Mouse (Mus musculus) lung, embryonic 14.5 days (tissue): ENCODE data around the gene Slc12a3. TPM values are rescaled to one million over a fixed set of nuclear protein-coding genes. Genes with fewer than 3 reads are reported as not detected.

Source experiments
- ATAC-seq: fragments of 200-750 bp; cut with Nextera tagmentation; 2 replicates; pipeline ENCODE4 v1.8.0; 2017; ENCODE audit warnings: mild to moderate bottlenecking, moderate TSS enrichment, moderate library complexity; ENCODE audit not compliant: insufficient read depth
- DNase-seq: peaks from one replicate; pipeline ENCODE4 v3.0.0-alpha.2; 2015
- H3K27ac ChIP-seq: fragments of 300-500 bp; sonication (generic); 2 replicates; pipeline ENCODE4 v1.5.1; 2014; ENCODE audit warnings: low read depth, mild to moderate bottlenecking, moderate library complexity
- H3K27me3 ChIP-seq: fragments of 300-500 bp; sonication (generic); 2 replicates; pipeline ENCODE4 v1.6.1; 2014; ENCODE audit warnings: low read length, control low read depth; ENCODE audit not compliant: insufficient read depth
- H3K36me3 ChIP-seq: fragments of 300-500 bp; sonication (generic); 2 replicates; pipeline ENCODE4 v1.6.1; 2014; ENCODE audit warnings: control low read depth; ENCODE audit not compliant: insufficient read depth
- H3K4me1 ChIP-seq: fragments of 300-500 bp; sonication (generic); 2 replicates; pipeline ENCODE4 v1.6.1; 2014; ENCODE audit warnings: antibody characterized with exemption, control low read depth; ENCODE audit not compliant: insufficient read depth
- H3K4me2 ChIP-seq: fragments of 300-500 bp; sonication (generic); 2 replicates; pipeline ENCODE4 v1.6.1; 2014; ENCODE audit warnings: mild to moderate bottlenecking
- H3K4me3 ChIP-seq: fragments of 300-500 bp; sonication (generic); 2 replicates; pipeline ENCODE4 v1.5.1; 2014; ENCODE audit warnings: low read depth, low read length
- H3K9ac ChIP-seq: fragments of 300-500 bp; sonication (generic); 2 replicates; pipeline ENCODE4 v1.6.1; 2014
- H3K9me3 ChIP-seq: fragments of 300-500 bp; sonication (generic); 2 replicates; pipeline ENCODE4 v1.6.1; 2016; ENCODE audit warnings: low read depth, low read length, control low read depth
- CTCF ChIP-seq: IDR thresholded peaks from 2 replicates; pipeline ENCODE4 v1.5.1; 2016; ENCODE audit warnings: antibody characterized with exemption, low read depth
- WGBS: fragments of 180-500 bp; shearing (Covaris S2); extraction: QIAGEN DNeasy Blood & Tissue Kit; methylation state at CpG from one replicate; pipeline ENCODE4 v1.1.7; 2014; 5-methylcytosine and 5-hydroxymethylcytosine counted together
- polyA plus RNA-seq: library from polyadenylated mRNA; unstranded; fragments of >200 nt; fragmentation: Nextera tagmentation; extraction: Ambion mirVana; gene quantifications from 2 replicates; pipeline ENCODE4 v1.2.1, GENCODE M21; 2014

The Slc12a3 gene
- polyA plus RNA-seq, 1 experiment from 2014 or later = not detected

DNA sequence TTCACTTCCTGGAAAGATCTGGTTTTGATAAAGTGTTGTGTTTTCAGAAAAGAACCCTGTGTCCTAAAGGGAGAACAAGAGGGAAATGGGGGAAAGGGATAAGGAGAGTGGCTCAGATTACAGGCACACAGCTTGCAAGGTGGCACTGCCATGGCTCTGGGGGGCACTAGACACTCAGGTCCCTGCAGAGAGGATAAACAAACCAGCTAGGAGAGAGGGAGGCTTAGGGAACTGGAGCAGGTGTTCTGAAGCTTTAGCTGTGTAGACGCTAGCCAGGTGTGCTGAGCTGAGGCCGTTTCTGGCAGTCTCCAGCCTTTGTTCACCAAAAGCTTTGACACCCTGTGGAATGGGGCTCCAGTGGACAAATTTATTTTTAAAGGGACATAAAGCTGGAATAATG, 14.9 kb upstream of the Slc12a3 start:
- H3K4me1 ChIP-seq = no peaks in the 10 kb centered on the region
- WGBS = 60% methylated on average over 2 of the region's 2 CpGs
- H3K9ac ChIP-seq = no peak overlapping the region
- peaks cover 42% of the 10 kb centered on the region for H3K36me3 ChIP-seq
- H3K27ac ChIP-seq = no peak overlapping the region
- H3K4me2 ChIP-seq = no peak overlapping the region
- H3K4me3 ChIP-seq = no peak overlapping the region
- no peak for TF ChIP-seq CTCF
- no peaks in the 10 kb centered on the region for H3K27me3 ChIP-seq
- H3K9me3 ChIP-seq = no peaks in the 10 kb centered on the region
- ATAC-seq (no peak), DNase-seq (no peak)

DNA sequence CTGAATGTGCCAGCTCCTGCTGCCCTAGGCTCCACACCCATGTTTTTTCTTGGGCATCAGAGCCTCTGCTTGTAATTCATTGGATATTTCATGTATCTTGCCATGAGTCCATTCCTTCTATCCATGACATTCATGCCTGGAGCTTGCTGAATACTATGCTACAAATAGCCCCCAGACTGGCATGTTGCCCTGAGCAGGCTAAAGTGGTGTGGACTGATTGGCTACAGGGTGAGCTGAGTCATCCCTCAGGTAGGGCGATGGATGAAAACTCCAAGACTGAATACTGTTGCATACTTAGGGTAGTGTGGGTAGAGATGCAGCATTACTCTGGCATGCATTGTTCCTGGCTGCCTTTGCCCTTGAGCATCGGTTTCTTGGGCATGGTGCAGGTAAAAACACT, 11.8 kb upstream of the Slc12a3 start:
- no peak for DNase-seq
- no peaks in the 10 kb centered on the region for H3K4me1 ChIP-seq
- H3K36me3 ChIP-seq = peaks cover 15% of the 10 kb centered on the region
- no peak overlapping the region for H3K4me2 ChIP-seq
- no peak overlapping the region for H3K27ac ChIP-seq
- no peaks in the 10 kb centered on the region for H3K27me3 ChIP-seq
- H3K4me3 ChIP-seq = no peak overlapping the region
- H3K9me3 ChIP-seq = no peaks in the 10 kb centered on the region
- no peak overlapping the region for H3K9ac ChIP-seq
- 89% methylated on average over 2 of the region's 2 CpGs for WGBS
- TF ChIP-seq CTCF = no peak
- ATAC-seq = no peak

DNA sequence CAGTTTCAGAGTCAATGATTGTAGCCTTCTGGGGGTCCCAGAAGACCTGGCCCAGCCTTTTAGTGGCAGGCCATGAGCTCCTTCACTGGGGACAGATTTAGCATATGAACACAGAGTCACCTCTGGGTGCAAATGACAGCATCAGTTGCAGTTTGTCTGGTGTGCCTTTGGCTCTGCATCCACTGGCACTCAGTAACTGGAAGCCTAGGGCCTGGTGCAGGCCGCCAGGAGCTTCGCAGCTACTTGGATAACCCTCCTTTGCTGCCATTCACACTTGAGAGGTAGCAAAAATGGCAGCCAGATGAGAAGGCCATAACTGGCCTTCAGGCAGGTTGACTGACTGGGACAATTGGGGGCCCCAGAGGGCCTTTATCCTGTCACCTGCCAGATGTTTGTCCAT, 11.3 kb upstream of the Slc12a3 start:
- ATAC-seq (no peak), DNase-seq (no peak)
- Histone ChIP-seq H3K9me3 (no peaks in the 10 kb centered on the region), H3K9ac (no peak overlapping the region), H3K27me3 (no peaks in the 10 kb centered on the region), H3K36me3 (peaks cover 12% of the 10 kb centered on the region), H3K4me3 (no peak overlapping the region), H3K4me2 (no peak overlapping the region), H3K4me1 (no peaks in the 10 kb centered on the region), H3K27ac (no peak overlapping the region)
- TF ChIP-seq CTCF = no peak
- WGBS = 97% methylated on average over 2 of the region's 2 CpGs

DNA sequence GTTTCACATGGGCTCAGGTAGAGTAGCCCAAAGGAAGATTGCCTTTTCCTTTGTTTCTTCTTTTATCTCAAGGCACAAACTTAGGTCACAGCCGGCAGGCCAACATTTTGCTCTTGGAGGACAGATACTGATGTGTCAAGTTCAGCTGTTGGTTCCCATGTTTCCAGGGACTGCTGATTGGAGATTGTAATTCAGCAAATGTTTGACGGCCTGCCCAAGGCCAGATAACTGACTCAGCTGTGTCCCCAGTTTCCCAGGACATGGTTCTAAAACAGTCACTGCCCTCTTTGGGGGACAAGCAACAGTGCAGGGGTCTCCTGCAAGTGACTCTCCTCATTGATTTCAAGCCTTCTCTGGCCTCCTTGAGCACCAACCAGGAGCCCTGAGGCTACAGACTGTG, 9.0 kb upstream of the Slc12a3 start:
- peaks cover 4% of the 10 kb centered on the region; the same call in 1 of the 2 replicates for H3K36me3 ChIP-seq
- TF ChIP-seq CTCF = no peak
- WGBS = 67% methylated on average over 2 of the region's 2 CpGs

DNA sequence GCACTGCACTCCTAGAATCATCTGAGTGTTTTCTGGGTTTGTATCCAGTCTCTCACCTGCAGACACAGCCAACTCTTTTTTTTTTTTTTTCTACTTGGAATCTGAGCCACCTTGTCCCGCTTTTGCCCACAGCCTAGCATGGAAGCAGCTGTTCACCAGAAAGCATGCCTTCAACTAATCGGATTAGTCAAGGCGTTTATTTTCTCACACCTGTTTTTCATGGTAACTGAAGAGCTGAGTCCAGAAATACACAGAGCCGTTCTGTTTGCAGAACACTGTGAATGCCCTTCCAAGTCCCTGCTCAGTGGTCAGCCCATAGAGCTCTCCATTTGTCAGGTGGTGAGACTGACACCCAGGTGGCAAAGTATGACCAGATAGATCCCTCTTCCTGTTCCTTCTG, 6.9 kb upstream of the Slc12a3 start:
- no peak overlapping the region for H3K9ac ChIP-seq
- no peaks in the 10 kb centered on the region for H3K36me3 ChIP-seq
- no peak for DNase-seq
- no peak overlapping the region for H3K4me2 ChIP-seq
- no peaks in the 10 kb centered on the region for H3K4me1 ChIP-seq
- 81% methylated on average over 4 of the region's 4 CpGs for WGBS
- H3K9me3 ChIP-seq = no peaks in the 10 kb centered on the region
- no peak for TF ChIP-seq CTCF
- H3K27me3 ChIP-seq = no peaks in the 10 kb centered on the region
- no peak for ATAC-seq
- H3K4me3 ChIP-seq = no peak overlapping the region
- no peak overlapping the region for H3K27ac ChIP-seq

More for the DNA sequence above, 9.0 kb upstream of the Slc12a3 start:
- Histone ChIP-seq H3K27me3 (no peaks in the 10 kb centered on the region), H3K4me1 (no peaks in the 10 kb centered on the region), H3K9ac (no peak overlapping the region), H3K4me2 (no peak overlapping the region), H3K27ac (no peak overlapping the region), H3K9me3 (no peaks in the 10 kb centered on the region), H3K4me3 (no peak overlapping the region)
- ATAC-seq (no peak), DNase-seq (no peak)

DNA sequence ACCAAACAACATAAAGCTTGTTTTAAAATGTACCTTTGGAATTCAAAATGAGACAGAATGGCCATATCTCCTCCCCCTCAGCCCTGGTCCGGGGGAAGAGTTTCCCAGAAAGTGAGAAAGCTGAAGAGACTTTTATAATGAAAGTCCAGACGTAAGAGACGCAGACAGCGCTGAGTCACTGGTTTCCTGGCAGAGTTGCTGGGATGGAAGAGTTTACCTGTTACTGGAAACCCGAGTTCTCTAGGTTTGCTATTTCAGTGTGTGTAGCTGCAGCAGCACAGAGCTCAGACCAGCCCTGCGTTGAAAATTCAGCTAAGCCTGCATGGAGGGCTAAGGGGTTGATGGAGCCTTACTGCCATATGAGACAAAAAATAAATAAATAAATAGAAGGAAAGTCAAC, 6.0 kb upstream of the Slc12a3 start:
- DNase-seq (no peak), ATAC-seq (no peak)
- no peak for TF ChIP-seq CTCF
- WGBS = 76% methylated on average over 6 of the region's 6 CpGs
- no peaks in the 10 kb centered on the region for H3K36me3 ChIP-seq
- no peak overlapping the region for H3K4me3 ChIP-seq
- no peak overlapping the region for H3K9ac ChIP-seq
- no peaks in the 10 kb centered on the region for H3K27me3 ChIP-seq
- H3K27ac ChIP-seq = no peak overlapping the region
- no peaks in the 10 kb centered on the region for H3K9me3 ChIP-seq
- no peaks in the 10 kb centered on the region for H3K4me1 ChIP-seq
- H3K4me2 ChIP-seq = no peak overlapping the region

DNA sequence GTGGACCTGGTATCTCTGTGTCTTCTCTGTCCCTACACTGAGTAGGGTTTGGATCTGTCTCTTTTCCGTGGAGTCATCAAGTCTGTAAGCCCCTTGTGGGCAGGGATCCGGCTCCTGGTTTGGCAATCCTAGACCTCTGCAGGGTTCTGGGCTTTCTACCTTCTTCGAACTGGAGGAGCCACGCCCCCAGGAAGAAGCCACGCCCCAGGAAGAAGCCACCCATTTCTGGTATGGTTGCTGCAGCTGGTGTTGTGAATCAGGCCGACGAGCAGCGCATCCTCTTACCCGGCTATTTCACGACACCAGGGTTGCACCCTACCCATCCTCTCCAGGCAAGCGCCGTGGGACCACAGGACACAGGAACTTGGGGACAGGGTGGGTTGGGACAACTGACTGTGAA, 4.9 kb upstream of the Slc12a3 start:
- Histone ChIP-seq H3K9ac (no peak overlapping the region), H3K4me3 (no peak overlapping the region), H3K27me3 (no peaks in the 10 kb centered on the region), H3K27ac (no peak overlapping the region), H3K4me2 (no peak overlapping the region), H3K36me3 (no peaks in the 10 kb centered on the region), H3K4me1 (no peaks in the 10 kb centered on the region), H3K9me3 (no peaks in the 10 kb centered on the region)
- ATAC-seq = no peak
- 53% methylated on average over 12 of the region's 12 CpGs for WGBS
- TF ChIP-seq CTCF = no peak
- peak; percentile 17 for DNase-seq

DNA sequence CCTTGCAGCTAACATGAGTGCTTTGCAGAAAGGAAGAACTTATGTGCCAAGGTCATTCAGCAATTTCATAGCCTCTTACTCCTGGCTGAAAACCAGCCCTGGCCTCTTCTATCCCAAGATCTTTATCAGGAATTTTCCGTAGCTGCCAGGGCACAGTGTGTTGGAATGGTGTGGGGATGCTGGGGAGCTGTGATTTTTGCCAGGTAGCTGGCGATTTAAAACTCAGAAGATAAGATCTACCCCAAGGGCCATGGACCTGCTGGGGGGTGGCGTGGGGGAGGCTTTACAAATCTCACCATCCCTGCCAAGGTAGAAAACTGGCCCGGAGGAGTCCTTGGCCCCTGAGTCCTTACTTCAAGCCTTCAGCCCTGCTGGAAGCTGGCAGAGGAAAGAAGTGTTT, 3.0 kb upstream of the Slc12a3 start:
- DNase-seq = no peak
- Histone ChIP-seq H3K9ac (no peak overlapping the region), H3K27ac (no peak overlapping the region), H3K36me3 (no peaks in the 10 kb centered on the region), H3K4me2 (no peak overlapping the region), H3K4me1 (no peaks in the 10 kb centered on the region), H3K27me3 (no peaks in the 10 kb centered on the region), H3K4me3 (no peak overlapping the region), H3K9me3 (no peaks in the 10 kb centered on the region)
- ATAC-seq = no peak
- no peak for TF ChIP-seq CTCF
- WGBS = 47% methylated on average over 4 of the region's 4 CpGs
